Mouse (Mus musculus): ENCODE data around the gene Hhex. TPM values are rescaled to one million over a fixed set of nuclear protein-coding genes. Genes with fewer than 3 reads are reported as not detected.

The Hhex gene
- 3.6 and 6.6 TPM in 2 replicates for polyA plus RNA-seq (2015; fragmentation: Nextera tagmentation; extraction: Ambion mirVana)

- DNase-seq (ENCODE audit: low spot score): peak; percentile 37
These were observed at the start of gene Hhex for GRCm38 (mm10) chr19:37434263-37434951. TSS of gene Hhex (plus strand) at chr19:37434810.

GRCm38 (mm10) chr19:37386126-37386525 lies 48.5 kb upstream of the Hhex start:
- no peak for DNase-seq (ENCODE audit: low spot score)

GRCm38 (mm10) chr19:37391869-37392268 lies 42.7 kb upstream of the Hhex start:
- DNase-seq (ENCODE audit: low spot score): no peak

GRCm38 (mm10) chr19:37396279-37396678 lies 38.3 kb upstream of the Hhex start:
- DNase-seq (ENCODE audit: low spot score): no peak

GRCm38 (mm10) chr19:37400936-37401335 lies 33.7 kb upstream of the Hhex start:
- no peak for DNase-seq (ENCODE audit: low spot score)

- peak; percentile 37 for DNase-seq (ENCODE audit: low spot score)
These were observed 16.3 kb upstream of the Hhex start for GRCm38 (mm10) chr19:37418294-37418693.

GRCm38 (mm10) chr19:37419613-37420012 lies 15.0 kb upstream of the Hhex start:
- DNase-seq (ENCODE audit: low spot score): peak; percentile 74

- no peak for DNase-seq (ENCODE audit: low spot score)
These were observed 6.0 kb upstream of the Hhex start for GRCm38 (mm10) chr19:37428589-37428988.

GRCm38 (mm10) chr19:37431139-37431756 lies 3.4 kb upstream of the Hhex start:
- no peak for DNase-seq (ENCODE audit: low spot score)

- DNase-seq (ENCODE audit: low spot score): no peak
These were observed 1.6 kb upstream of the Hhex start for GRCm38 (mm10) chr19:37432868-37433570.

GRCm38 (mm10) chr19:37433895-37434262 lies 731 bp upstream of the Hhex start:
- DNase-seq (ENCODE audit: low spot score): no peak

- peak; percentile 11 for DNase-seq (ENCODE audit: low spot score)
These were observed 637 bp downstream of the Hhex start for GRCm38 (mm10) chr19:37435041-37435852.

- no peak for DNase-seq (ENCODE audit: low spot score)
These were observed 1.2 kb downstream of the Hhex start for GRCm38 (mm10) chr19:37435853-37436174.

GRCm38 (mm10) chr19:37436514-37437288 lies 2.1 kb downstream of the Hhex start:
- DNase-seq (ENCODE audit: low spot score): no peak

- DNase-seq (ENCODE audit: low spot score): no peak
These were observed 2.6 kb downstream of the Hhex start for GRCm38 (mm10) chr19:37437289-37437606.

GRCm38 (mm10) chr19:37440181-37440580 lies 5.6 kb downstream of the Hhex start:
- DNase-seq (ENCODE audit: low spot score): no peak

- DNase-seq (ENCODE audit: low spot score): no peak
These were observed 6.3 kb downstream of the Hhex start for GRCm38 (mm10) chr19:37440708-37441475.

GRCm38 (mm10) chr19:37442524-37443286 lies 8.1 kb downstream of the Hhex start:
- no peak for DNase-seq (ENCODE audit: low spot score)

- DNase-seq (ENCODE audit: low spot score): no peak
These were observed 9.1 kb downstream of the Hhex start for GRCm38 (mm10) chr19:37443631-37444140.

Data from thymus, postnatal 0 days (tissue).